Mouse (Mus musculus): Measurements from ENCODE around the gene Scn5a. TPM values are rescaled to one million over a fixed set of nuclear protein-coding genes. Genes with fewer than 3 reads are reported as not detected.

Scn5a gene
- polyA plus RNA-seq, 1 experiment from 2014 or later, result 0.31 TPM

- 94% methylated on average over 9 of the region's 9 CpGs for WGBS
Observed at GRCm38 (mm10) chr9:119503613-119504012, 75.2 kb downstream of the Scn5a start.

GRCm38 (mm10) chr9:119498885-119499284 lies 79.9 kb downstream of the Scn5a start:
- Histone ChIP-seq H3K9me3 (replicated peaks) (no peaks in the 10 kb centered on the region), H3K4me2 (no peak overlapping the region), H3K27me3 (replicated peaks) (no peaks in the 10 kb centered on the region), H3K36me3 (no peaks in the 10 kb centered on the region), H3K27ac (replicated peaks) (no peak overlapping the region), H3K4me3 (replicated peaks) (no peak overlapping the region), H3K4me1 (peaks cover 2% of the 10 kb centered on the region; the same call in 1 of the 2 replicates), H3K9ac (replicated peaks) (no peak overlapping the region)
- ATAC-seq (ENCODE audit: low FRiP score), result no peak
- 78% methylated on average over 7 of the region's 7 CpGs for WGBS

More at GRCm38 (mm10) chr9:119503613-119504012, 75.2 kb downstream of the Scn5a start:
- Histone ChIP-seq H3K36me3 (no peaks in the 10 kb centered on the region), H3K9ac (replicated peaks) (no peak overlapping the region), H3K9me3 (replicated peaks) (peaks cover 5% of the 10 kb centered on the region; the same call in 1 of the 2 replicates), H3K4me1 (no peaks in the 10 kb centered on the region), H3K4me2 (no peak overlapping the region), H3K27me3 (replicated peaks) (no peaks in the 10 kb centered on the region), H3K27ac (replicated peaks) (no peak overlapping the region), H3K4me3 (replicated peaks) (no peak overlapping the region)
- no peak for ATAC-seq (ENCODE audit: low FRiP score)

- H3K27me3 ChIP-seq (replicated peaks), result no peaks in the 10 kb centered on the region
- 80% methylated on average over 9 of the region's 9 CpGs for WGBS
- H3K4me1 ChIP-seq, result peaks cover 2% of the 10 kb centered on the region; the same call in 1 of the 2 replicates
- ATAC-seq (ENCODE audit: low FRiP score), result no peak
- H3K9ac ChIP-seq (replicated peaks), result no peak overlapping the region
- H3K9me3 ChIP-seq (replicated peaks), result no peaks in the 10 kb centered on the region
- H3K27ac ChIP-seq (replicated peaks), result no peak overlapping the region
- H3K4me2 ChIP-seq, result no peak overlapping the region
- no peaks in the 10 kb centered on the region for H3K36me3 ChIP-seq
- no peak overlapping the region for H3K4me3 ChIP-seq (replicated peaks)
Observed at GRCm38 (mm10) chr9:119498247-119498607, 80.6 kb downstream of the Scn5a start.

GRCm38 (mm10) chr9:119497546-119498246 lies 81.1 kb downstream of the Scn5a start:
- no peaks in the 10 kb centered on the region for H3K27me3 ChIP-seq (replicated peaks)
- H3K36me3 ChIP-seq, result no peaks in the 10 kb centered on the region
- no peak overlapping the region for H3K27ac ChIP-seq (replicated peaks)
- 93% methylated on average over 15 of the region's 15 CpGs for WGBS
- no peak for ATAC-seq (ENCODE audit: low FRiP score)
- peaks cover 2% of the 10 kb centered on the region; the same call in 1 of the 2 replicates for H3K4me1 ChIP-seq
- H3K9me3 ChIP-seq (replicated peaks), result no peaks in the 10 kb centered on the region
- no peak overlapping the region for H3K4me2 ChIP-seq
- H3K9ac ChIP-seq (replicated peaks), result no peak overlapping the region
- H3K4me3 ChIP-seq (replicated peaks), result no peak overlapping the region

GRCm38 (mm10) chr9:119496960-119497359 lies 81.9 kb downstream of the Scn5a start:
- Histone ChIP-seq H3K4me3 (replicated peaks) (no peak overlapping the region), H3K36me3 (no peaks in the 10 kb centered on the region), H3K4me1 (peaks cover 2% of the 10 kb centered on the region; the same call in 1 of the 2 replicates), H3K9me3 (replicated peaks) (no peaks in the 10 kb centered on the region), H3K27me3 (replicated peaks) (no peaks in the 10 kb centered on the region), H3K4me2 (no peak overlapping the region), H3K9ac (replicated peaks) (no peak overlapping the region), H3K27ac (replicated peaks) (no peak overlapping the region)
- WGBS, result 66% methylated on average over 5 of the region's 5 CpGs
- ATAC-seq (ENCODE audit: low FRiP score), result no peak

- no peaks in the 10 kb centered on the region for H3K36me3 ChIP-seq
- H3K27ac ChIP-seq (replicated peaks), result no peak overlapping the region
- H3K4me1 ChIP-seq, result peaks cover 2% of the 10 kb centered on the region; the same call in 1 of the 2 replicates
- H3K4me3 ChIP-seq (replicated peaks), result no peak overlapping the region
- H3K4me2 ChIP-seq, result no peak overlapping the region
- no peak for ATAC-seq (ENCODE audit: low FRiP score)
- WGBS, result 81% methylated on average over 9 of the region's 9 CpGs
- no peaks in the 10 kb centered on the region for H3K9me3 ChIP-seq (replicated peaks)
- H3K9ac ChIP-seq (replicated peaks), result no peak overlapping the region
- H3K27me3 ChIP-seq (replicated peaks), result no peaks in the 10 kb centered on the region
Observed at GRCm38 (mm10) chr9:119496354-119496753, 82.5 kb downstream of the Scn5a start.

- no peak for ATAC-seq (ENCODE audit: low FRiP score)
- H3K4me1 ChIP-seq, result peaks cover 9% of the 10 kb centered on the region
- no peaks in the 10 kb centered on the region for H3K36me3 ChIP-seq
- H3K27me3 ChIP-seq (replicated peaks), result no peaks in the 10 kb centered on the region
- WGBS, result 84% methylated on average over 13 of the region's 13 CpGs
- no peak overlapping the region for H3K27ac ChIP-seq (replicated peaks)
- H3K9ac ChIP-seq (replicated peaks), result no peak overlapping the region
- H3K4me3 ChIP-seq (replicated peaks), result no peak overlapping the region
- H3K4me2 ChIP-seq, result no peak overlapping the region
- no peaks in the 10 kb centered on the region for H3K9me3 ChIP-seq (replicated peaks)
Observed at GRCm38 (mm10) chr9:119484868-119485267, 93.9 kb downstream of the Scn5a start.

GRCm38 (mm10) chr9:119484420-119484819 lies 94.4 kb downstream of the Scn5a start:
- H3K9me3 ChIP-seq (replicated peaks), result no peaks in the 10 kb centered on the region
- 58% methylated on average over 9 of the region's 9 CpGs for WGBS
- no peak for ATAC-seq (ENCODE audit: low FRiP score)

GRCm38 (mm10) chr9:119483554-119484353 lies 95.1 kb downstream of the Scn5a start:
- WGBS, result 33% methylated on average over 23 of the region's 23 CpGs
- H3K27me3 ChIP-seq (replicated peaks), result no peaks in the 10 kb centered on the region
- H3K4me1 ChIP-seq, result peaks cover 15% of the 10 kb centered on the region
- no peak overlapping the region for H3K4me3 ChIP-seq (replicated peaks)
- no peak overlapping the region for H3K4me2 ChIP-seq
- H3K9ac ChIP-seq (replicated peaks), result no peak overlapping the region
- no peak for ATAC-seq (ENCODE audit: low FRiP score)
- no peak overlapping the region for H3K27ac ChIP-seq (replicated peaks)
- no peaks in the 10 kb centered on the region for H3K36me3 ChIP-seq
- H3K9me3 ChIP-seq (replicated peaks), result no peaks in the 10 kb centered on the region

More at GRCm38 (mm10) chr9:119484420-119484819, 94.4 kb downstream of the Scn5a start:
- H3K4me3 ChIP-seq (replicated peaks), result no peak overlapping the region
- H3K27me3 ChIP-seq (replicated peaks), result no peaks in the 10 kb centered on the region
- no peak overlapping the region for H3K4me2 ChIP-seq
- peaks cover 10% of the 10 kb centered on the region for H3K4me1 ChIP-seq
- no peaks in the 10 kb centered on the region for H3K36me3 ChIP-seq
- H3K9ac ChIP-seq (replicated peaks), result no peak overlapping the region
- no peak overlapping the region for H3K27ac ChIP-seq (replicated peaks)

- Histone ChIP-seq H3K36me3 (no peaks in the 10 kb centered on the region), H3K9ac (replicated peaks) (no peak overlapping the region), H3K4me1 (peaks cover 29% of the 10 kb centered on the region), H3K27ac (replicated peaks) (no peak overlapping the region), H3K4me2 (no peak overlapping the region), H3K27me3 (replicated peaks) (no peaks in the 10 kb centered on the region), H3K9me3 (replicated peaks) (no peaks in the 10 kb centered on the region), H3K4me3 (replicated peaks) (no peak overlapping the region)
- WGBS, result 81% methylated on average over 4 of the region's 4 CpGs
- no peak for ATAC-seq (ENCODE audit: low FRiP score)
Observed at GRCm38 (mm10) chr9:119481612-119482011, 97.2 kb downstream of the Scn5a start.

- H3K36me3 ChIP-seq, result no peaks in the 10 kb centered on the region
- H3K27me3 ChIP-seq (replicated peaks), result no peaks in the 10 kb centered on the region
- no peak overlapping the region for H3K9ac ChIP-seq (replicated peaks)
- no peak overlapping the region for H3K4me3 ChIP-seq (replicated peaks)
- H3K9me3 ChIP-seq (replicated peaks), result no peaks in the 10 kb centered on the region
- no peak for ATAC-seq (ENCODE audit: low FRiP score)
- 27% methylated on average over 8 of the region's 8 CpGs for WGBS
- no peak overlapping the region for H3K4me2 ChIP-seq
- H3K27ac ChIP-seq (replicated peaks), result no peak overlapping the region
- H3K4me1 ChIP-seq, result peaks cover 29% of the 10 kb centered on the region
Observed at GRCm38 (mm10) chr9:119479297-119479696, 99.5 kb downstream of the Scn5a start.

- Histone ChIP-seq H3K4me3 (replicated peaks) (no peak overlapping the region), H3K4me1 (peaks cover 19% of the 10 kb centered on the region), H3K36me3 (no peaks in the 10 kb centered on the region), H3K9me3 (replicated peaks) (no peaks in the 10 kb centered on the region), H3K9ac (replicated peaks) (no peak overlapping the region), H3K27me3 (replicated peaks) (no peaks in the 10 kb centered on the region), H3K27ac (replicated peaks) (no peak overlapping the region), H3K4me2 (no peak overlapping the region)
- 51% methylated on average over 11 of the region's 11 CpGs for WGBS
- peak; percentile 17; the same call in 1 of the 2 replicates for ATAC-seq (ENCODE audit: low FRiP score)
Observed at GRCm38 (mm10) chr9:119478345-119478744, 100.5 kb downstream of the Scn5a start.

Measured in neural tube, embryonic 15.5 days (tissue).